Mouse (Mus musculus) brain, embryonic 14.5 days (tissue): ENCODE data around the gene Gm11627. TPM values are rescaled to one million over a fixed set of nuclear protein-coding genes. Genes with fewer than 3 reads are reported as not detected.

Source experiments
- DNase-seq: peaks from one replicate; pipeline ENCODE4 v3.0.0-alpha.2; 2011; ENCODE audit warnings: low read depth
- CTCF ChIP-seq: fragments of 200-500 bp; IDR thresholded peaks from 2 replicates; pipeline ENCODE4 v1.5.1; 2012; ENCODE audit warnings: inconsistent platforms, mild to moderate bottlenecking, moderate library complexity, borderline replicate concordance; ENCODE audit not compliant: insufficient read depth, insufficient read length; ENCODE audit errors: extremely low read depth
- POLR2A ChIP-seq: fragments of 200-500 bp; IDR thresholded peaks from 2 replicates; pipeline ENCODE4 v1.6.1; 2012; ENCODE audit warnings: mild to moderate bottlenecking, inconsistent platforms, borderline replicate concordance; ENCODE audit not compliant: poor library complexity, insufficient read depth, insufficient read length, severe bottlenecking; ENCODE audit errors: extremely low read depth
- polyA plus RNA-seq: library from polyadenylated mRNA; depleted of rRNA; stranded (reverse); fragments of >200 nt; gene quantifications from 2 replicates; pipeline ENCODE4 v1.2.3, GENCODE M21; 2012

Gm11627 gene
- polyA plus RNA-seq, 1 experiment: 3.6 TPM

DNA sequence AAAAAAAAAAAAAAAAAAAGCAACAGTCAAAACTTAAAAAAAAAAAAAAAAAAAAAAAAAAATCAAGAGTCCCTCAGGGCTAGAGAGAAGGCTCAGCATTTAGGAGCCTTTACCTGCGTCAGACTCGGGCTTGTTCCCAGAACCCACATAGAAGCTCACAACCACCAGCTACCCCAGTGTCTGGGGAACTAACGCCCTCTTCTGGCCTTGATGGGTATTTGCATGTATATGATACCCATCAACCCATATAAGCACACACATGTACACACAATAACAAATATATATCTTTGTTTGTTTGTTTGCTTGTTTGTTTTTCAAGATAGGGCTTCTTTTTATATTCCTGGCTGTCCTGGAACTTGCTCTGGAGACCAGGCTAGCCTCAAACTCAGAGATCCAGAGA, 8.3 kb upstream of the Gm11627 start:
- no peak for DNase-seq
- TF ChIP-seq CTCF: peak; percentile 42; the same call in 1 of the 2 replicates
- TF ChIP-seq POLR2A: no peak

DNA sequence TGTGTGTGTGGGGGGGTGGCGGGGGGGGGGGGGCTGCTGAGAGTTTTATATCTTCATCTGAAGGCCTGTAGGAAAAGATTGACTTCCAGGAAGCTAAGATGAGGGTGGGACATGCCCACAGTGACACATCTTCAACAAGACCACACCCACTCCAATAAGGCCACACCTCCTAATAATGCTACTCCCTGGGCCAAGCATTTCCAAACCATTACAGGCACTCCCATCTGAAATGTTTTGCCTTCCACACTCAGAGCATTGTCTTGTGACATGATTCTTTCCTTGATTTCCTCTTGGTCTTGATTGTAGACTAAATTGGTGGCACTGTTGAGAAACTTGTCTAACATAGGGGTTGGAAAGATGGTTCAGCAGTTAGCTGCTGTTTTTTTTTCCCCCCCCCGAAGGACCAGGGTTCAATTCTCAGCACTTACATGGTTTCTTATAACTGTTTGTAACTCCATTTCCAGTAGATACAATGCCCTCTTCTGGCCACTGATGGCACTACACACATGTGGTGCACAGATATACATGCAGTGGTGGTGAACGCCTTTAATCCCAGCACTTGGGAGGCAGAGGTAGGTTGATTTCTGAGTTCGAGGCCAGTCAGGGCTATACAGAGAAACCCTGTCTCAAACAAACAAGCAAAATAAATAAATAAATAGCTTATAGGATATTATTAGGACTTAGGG, 7.3 kb upstream of the Gm11627 start:
- no peak for TF ChIP-seq POLR2A
- TF ChIP-seq CTCF: no peak
- no peak for DNase-seq

GRCm38 (mm10) chr11:102582736-102583135, 3.5 kb upstream of the Gm11627 start:
- TF ChIP-seq POLR2A: no peak
- no peak for TF ChIP-seq CTCF
- no peak for DNase-seq

DNA sequence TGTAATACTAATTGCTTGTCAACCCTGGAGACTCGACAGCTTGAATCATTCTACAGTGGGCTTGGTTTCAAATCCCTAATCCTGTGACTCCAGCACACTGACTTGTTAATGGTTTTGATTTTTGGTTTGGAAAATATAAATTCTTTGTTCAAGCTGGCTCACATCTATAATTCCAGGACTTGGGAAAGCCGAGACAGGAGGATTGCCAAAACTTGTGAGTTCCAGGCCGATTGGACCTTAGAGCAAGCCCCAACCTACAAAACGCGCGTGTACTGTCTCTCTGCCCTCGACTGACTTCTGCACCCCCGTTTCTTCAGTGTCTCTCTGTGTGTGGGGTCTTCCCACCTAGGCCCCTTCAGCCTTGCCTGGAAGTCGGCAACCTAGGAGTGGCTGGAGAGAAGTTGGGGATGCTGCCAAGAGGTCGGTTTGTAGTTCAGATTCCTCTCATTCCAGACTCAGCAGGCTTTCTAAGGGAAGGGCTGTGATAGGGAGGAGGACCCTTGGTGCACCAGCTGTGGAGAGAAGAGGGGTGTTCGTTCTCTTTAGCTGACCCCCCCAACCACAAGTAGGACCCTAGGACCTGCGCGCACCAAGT, 2.9 kb upstream of the Gm11627 start:
- DNase-seq: peak; percentile 67
- no peak for TF ChIP-seq POLR2A
- TF ChIP-seq CTCF: no peak

GRCm38 (mm10) chr11:102581281-102582015, 2.2 kb upstream of the Gm11627 start:
- peak; percentile 82 for DNase-seq
- TF ChIP-seq CTCF (no peak), POLR2A (no peak)

DNA sequence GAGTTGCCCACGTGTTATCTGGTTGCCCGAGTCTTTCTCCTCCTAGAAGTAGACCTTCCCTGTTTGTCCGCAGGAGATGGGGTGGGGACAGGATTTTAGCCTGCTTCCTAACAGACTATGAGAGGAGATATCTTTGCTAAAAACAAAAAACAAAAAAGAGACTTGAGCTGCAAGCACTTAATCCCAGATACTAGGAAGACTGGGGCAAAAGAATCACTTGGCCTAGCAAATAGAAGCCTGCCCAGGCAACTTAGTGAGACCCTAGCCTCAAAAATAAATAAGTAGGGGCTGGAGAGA, 721 bp upstream of the Gm11627 start:
- no peak for DNase-seq
- TF ChIP-seq POLR2A (no peak), CTCF (no peak)

DNA sequence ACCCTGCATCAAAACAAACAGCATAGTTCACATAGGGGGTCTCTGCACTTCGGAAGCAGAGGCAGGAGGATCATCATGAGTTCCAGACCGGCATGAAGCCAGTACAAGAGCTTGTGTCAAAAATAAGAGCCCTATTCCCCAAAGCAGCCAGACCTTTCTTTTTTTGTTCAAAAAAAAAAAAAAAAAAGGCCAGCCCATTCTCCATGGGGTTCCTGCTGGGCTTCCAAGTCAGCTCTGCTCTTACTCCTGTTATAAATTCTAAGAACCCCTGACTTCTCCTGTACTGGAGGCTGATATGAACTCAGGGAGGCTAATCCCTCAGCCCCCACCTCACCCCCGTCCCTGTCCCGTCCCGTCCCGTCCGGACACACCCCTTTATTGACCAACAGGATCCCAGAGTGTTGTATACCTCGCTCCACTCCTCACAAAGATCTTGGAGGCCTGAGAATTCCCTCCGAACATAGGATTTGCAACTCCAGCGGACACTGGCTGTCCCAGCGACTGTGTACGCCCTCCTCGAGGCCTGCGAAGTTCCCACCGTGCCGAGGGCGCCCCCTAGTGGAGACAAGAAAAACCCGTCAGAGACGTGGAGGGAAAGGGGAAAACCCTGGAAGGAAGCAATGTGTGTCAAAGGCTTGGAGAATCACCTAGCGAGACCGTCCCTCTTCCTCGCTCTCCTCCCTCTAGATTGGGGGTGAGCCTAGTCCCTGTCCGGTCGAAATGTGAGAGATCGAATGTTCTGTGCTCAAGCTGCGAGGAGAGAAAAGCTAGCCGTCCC, 731 bp downstream of the Gm11627 start:
- TF ChIP-seq POLR2A (no peak), CTCF (peak; percentile 87)
- DNase-seq: peak; percentile 84

- no peak for DNase-seq
- TF ChIP-seq CTCF (no peak), POLR2A (no peak)
These were observed 3.1 kb downstream of the Gm11627 start for GRCm38 (mm10) chr11:102576050-102576754.

DNA sequence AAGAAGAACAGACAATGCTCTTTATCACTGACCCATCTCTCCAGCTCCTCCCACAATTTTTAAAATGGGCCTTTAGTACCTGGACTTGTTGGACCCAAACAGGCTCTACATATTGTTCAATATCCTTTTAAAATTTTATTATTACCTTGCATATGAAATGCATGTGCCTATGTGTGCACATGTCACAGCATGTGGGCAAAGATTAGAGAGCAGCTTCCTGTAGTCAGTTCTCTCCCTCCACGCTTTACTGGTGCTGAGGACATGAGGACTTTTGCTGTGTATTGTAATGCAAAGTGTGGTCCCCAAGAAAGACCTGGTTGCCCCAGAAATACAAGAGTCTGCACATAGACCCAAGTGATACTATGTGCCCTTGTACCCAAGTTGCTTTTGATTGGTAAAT, 4.2 kb downstream of the Gm11627 start:
- TF ChIP-seq CTCF (no peak), POLR2A (no peak)
- DNase-seq: no peak

DNA sequence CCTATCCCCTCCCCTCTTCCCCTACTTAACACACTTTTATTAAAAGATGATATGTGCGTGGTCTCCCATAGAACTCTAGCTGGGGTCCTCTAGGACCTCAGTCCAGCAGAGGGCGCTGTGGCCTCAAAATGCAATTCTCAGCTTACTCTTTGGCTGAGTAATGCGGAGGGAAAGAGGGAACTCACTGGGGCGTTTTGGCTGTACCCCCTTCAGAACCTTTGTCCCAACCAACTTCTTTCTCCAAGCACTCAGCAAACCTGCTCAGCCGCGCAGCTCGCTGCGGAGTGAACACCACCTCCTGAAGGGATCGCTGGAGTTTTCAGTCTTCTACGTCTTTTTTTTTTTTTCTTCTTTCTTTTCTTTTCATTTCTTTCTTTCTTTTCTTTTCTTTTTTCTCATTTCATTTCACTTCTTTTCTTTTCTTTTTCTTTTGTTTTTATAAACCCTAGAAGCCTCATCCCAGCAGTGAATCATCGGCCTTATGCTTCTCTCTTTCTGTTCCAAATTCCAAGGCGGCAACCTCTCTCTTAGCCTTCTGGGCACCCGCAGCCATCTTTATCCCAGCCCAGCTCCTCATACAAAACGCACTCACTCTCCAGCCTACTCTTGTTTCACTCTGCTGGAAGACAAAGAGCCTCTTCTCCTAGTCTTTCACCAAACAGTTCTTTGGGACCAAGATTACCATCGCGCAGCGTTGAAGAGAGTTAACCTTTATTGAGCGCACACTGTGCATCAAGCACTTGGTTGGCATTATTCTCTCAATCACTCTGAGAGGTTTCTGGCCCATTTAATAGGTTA, 6.2 kb downstream of the Gm11627 start:
- TF ChIP-seq CTCF (peak; percentile 93), POLR2A (no peak)
- DNase-seq: peak; percentile 94
